Mouse (Mus musculus) ovary, postnatal 36 days (tissue): Measurements from ENCODE around the gene Olfr694.
"Not testable (repeated sequence)": the region's sequence is repeated elsewhere in the genome, so short reads cannot be mapped to it uniquely, and the experiment has no call there.

Source experiments
- DNase-seq: peaks from one replicate; pipeline ENCODE4 v3.0.0; 2022; ENCODE audit warnings: low spot score, mixed read lengths

Gene Olfr694

GRCm38 (mm10) chr7:106691714-106692113 lies at the start of gene Olfr694:
Gene Olfr694, minus strand, starts transcription at chr7:106691814.
- no peak for DNase-seq

- DNase-seq, result no peak
Measured at GRCm38 (mm10) chr7:106737028-106737427, 45.4 kb upstream of the Olfr694 start.

- no peak for DNase-seq
Measured at GRCm38 (mm10) chr7:106733717-106734116, 42.1 kb upstream of the Olfr694 start.

GRCm38 (mm10) chr7:106725654-106726053 lies 34.0 kb upstream of the Olfr694 start:
- DNase-seq, result not testable (repeated sequence)

GRCm38 (mm10) chr7:106716296-106716695 lies 24.7 kb upstream of the Olfr694 start, which contains the start of gene Olfr695:
Gene Olfr695, minus strand, starts transcription at chr7:106716396.
- DNase-seq, result no peak

- DNase-seq, result no peak
Measured at GRCm38 (mm10) chr7:106711463-106711862, 19.8 kb upstream of the Olfr694 start.

GRCm38 (mm10) chr7:106707705-106708104 lies 16.1 kb upstream of the Olfr694 start:
- not testable (repeated sequence) for DNase-seq

- no peak for DNase-seq
Measured at GRCm38 (mm10) chr7:106696891-106697290, 5.3 kb upstream of the Olfr694 start.

- no peak for DNase-seq
Measured at GRCm38 (mm10) chr7:106692976-106693375, 1.4 kb upstream of the Olfr694 start.

- no peak for DNase-seq
Measured at GRCm38 (mm10) chr7:106685382-106685781, 6.2 kb downstream of the Olfr694 start.

- DNase-seq, result no peak
Measured at GRCm38 (mm10) chr7:106680484-106680883, 11.1 kb downstream of the Olfr694 start, which contains the start of gene Olfr693. Gene Olfr693, minus strand, starts transcription at chr7:106680584.

- DNase-seq, result no peak
Measured at GRCm38 (mm10) chr7:106652344-106652652, 39.3 kb downstream of the Olfr694 start.

- DNase-seq, result no peak
Measured at GRCm38 (mm10) chr7:106651555-106652343, 39.9 kb downstream of the Olfr694 start.

GRCm38 (mm10) chr7:106649774-106650173 lies 41.8 kb downstream of the Olfr694 start:
- DNase-seq, result no peak

GRCm38 (mm10) chr7:106645261-106645660 lies 46.4 kb downstream of the Olfr694 start:
- no peak for DNase-seq

GRCm38 (mm10) chr7:106644222-106644870 lies 47.3 kb downstream of the Olfr694 start:
- DNase-seq, result no peak

GRCm38 (mm10) chr7:106640839-106641238 lies 50.8 kb downstream of the Olfr694 start:
- no peak for DNase-seq

GRCm38 (mm10) chr7:106635560-106635959 lies 56.1 kb downstream of the Olfr694 start:
- DNase-seq, result no peak
